Mouse (Mus musculus): ENCODE results near the gene Prex1.

The Prex1 gene

GRCm38 (mm10) chr2:166638947-166639641, 74.5 kb downstream of the Prex1 start:
- DNase-seq (ENCODE audit: extremely low spot score, low read depth, low spot score): no peak

DNA sequence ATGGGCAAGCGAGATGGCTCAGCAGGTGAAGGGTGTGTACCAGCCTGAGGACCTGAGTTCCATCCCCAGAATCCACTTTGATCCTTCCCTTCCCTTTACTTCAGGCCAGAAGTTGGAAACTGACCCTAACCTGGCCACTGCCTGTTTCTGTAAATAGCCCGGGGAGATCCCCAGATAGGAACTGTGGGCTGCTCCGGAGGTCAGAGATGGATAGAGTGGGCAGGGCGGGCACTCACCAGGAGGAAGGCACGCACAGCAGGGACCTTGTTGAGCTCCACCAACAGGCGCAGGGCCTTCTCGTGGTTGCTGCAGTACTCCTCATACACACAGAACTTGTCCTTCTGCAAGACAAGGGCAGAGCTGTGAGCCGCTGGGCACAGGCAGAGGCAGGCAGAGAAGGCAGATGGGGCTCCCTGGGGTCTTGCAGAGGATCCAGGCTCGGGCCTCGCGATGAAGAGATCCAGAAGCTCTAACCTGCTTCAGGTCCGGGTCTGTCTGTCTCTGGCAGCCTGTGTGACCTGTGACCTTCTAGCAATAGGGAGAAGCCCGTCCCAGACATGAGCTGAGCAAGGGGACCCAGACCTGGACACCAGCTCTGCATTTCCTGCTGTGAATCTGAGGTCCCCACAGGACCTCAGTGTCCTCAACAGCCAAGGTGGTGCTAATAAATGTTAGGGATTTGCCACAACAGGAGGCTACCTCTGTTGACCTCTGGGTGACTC, 75.4 kb downstream of the Prex1 start:
- DNase-seq (ENCODE audit: extremely low spot score, low read depth, low spot score): no peak

DNA sequence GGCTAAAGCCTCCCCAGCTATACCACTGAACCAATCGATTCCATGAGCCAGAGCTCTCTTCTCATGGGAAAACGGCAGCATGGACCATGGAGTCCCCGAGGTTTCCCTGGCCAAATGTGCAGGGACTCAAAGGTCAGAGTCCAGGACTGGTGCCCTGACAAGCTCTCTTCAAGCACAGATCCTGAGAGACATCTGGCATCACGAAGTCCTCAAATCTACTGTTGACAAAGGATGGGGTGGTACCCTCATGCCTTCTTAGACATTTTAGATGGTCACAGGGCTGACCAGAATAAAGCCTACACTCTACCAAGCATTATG, 76.0 kb downstream of the Prex1 start:
- no peak for DNase-seq (ENCODE audit: extremely low spot score, low read depth, low spot score)

DNA sequence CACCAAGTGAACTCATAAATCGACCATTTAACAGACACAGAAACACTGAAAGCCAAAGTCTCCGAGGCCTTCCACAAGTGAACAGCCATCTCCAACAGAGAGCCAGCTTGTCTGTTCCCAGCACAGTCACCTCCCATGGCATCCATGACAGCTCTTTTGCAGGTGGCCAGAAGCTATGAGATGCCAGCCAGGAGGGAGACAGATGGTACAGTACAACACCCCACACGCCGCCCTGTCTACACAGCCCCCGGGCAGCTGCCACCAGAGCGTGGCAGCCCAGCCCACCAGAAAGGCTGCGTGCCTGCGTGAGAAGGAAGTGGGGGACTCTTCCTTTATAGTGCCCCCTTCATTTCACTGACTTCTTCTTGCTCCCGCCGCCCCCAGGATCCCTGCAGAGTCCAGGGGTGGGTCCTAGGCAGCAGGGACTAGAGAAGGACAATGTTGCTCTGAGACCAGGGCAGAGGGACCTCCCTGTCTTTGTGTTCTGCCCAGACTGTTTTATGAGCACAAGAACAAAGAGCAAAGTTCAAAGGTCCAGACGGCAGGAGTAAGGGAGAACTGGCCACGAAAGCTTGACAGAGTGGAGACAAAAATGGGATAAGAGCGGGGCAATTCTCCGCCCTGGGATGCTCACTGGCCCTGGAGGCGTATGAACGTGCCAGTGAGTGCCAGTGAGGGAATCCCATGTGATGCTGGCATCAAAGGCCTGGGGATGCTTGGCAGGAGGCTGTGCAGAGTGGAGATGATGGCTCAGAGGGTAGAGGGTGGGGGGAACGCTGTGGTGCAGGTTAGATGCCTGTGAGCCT, 76.6 kb downstream of the Prex1 start:
- DNase-seq (ENCODE audit: extremely low spot score, low read depth, low spot score): no peak

DNA sequence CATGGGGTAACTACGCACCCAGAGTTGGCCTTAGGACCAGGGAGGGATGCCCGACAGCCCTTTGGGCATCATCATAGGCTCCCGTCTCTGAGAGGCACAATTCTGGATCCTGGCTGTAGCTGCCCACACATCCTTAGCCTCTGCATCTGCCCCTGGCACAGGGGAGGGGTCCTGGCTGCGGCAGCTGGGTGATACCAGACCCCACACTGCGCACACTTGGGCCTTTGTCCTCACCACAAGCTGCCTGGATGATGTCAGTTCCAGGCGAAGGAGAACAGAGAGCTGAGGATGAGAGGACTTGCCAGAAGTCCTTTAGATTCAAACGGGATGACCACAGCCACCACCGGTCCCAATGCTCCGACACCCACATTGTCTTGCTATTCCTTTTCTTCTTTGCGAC, 78.1 kb downstream of the Prex1 start:
- no peak for DNase-seq (ENCODE audit: extremely low spot score, low read depth, low spot score)

DNA sequence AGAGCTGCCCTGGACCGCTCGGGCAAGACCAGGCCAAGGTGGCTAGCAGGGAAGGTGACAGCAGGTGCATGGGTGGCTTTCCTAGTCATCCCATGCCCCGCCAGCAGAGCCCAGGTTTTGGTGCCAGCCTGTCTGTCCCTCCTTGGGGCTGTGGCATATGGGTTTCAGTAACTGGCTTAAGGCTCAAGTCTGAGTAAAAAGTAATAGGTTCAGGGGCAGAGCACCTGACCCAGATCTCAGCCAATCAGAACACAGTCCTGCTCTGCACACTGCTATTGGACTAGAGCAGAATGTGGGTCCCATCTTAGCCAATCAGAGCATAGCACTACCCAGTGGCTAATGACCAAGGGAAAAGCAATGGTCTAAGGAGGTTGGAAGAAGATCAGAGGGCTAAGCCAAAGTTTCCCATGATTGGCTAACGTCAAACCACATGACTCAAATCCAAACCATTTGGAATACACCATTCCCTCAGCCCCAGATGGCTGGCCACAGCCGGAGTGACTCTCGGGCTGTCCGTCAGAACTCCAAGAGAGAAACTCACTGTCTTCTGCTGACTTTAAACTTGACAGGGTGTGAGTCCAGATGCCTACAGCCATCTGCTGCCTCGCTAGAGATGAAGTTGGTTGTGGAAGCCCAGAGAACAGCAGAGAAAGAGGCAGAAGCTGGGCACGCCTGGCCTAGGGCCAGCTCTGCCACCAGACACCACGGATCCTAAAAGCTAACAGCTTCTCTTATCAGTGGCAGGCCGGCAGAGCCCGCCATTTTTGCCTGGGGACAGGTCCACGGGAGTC, 80.9 kb downstream of the Prex1 start:
- no peak for DNase-seq (ENCODE audit: extremely low spot score, low read depth, low spot score)

DNA sequence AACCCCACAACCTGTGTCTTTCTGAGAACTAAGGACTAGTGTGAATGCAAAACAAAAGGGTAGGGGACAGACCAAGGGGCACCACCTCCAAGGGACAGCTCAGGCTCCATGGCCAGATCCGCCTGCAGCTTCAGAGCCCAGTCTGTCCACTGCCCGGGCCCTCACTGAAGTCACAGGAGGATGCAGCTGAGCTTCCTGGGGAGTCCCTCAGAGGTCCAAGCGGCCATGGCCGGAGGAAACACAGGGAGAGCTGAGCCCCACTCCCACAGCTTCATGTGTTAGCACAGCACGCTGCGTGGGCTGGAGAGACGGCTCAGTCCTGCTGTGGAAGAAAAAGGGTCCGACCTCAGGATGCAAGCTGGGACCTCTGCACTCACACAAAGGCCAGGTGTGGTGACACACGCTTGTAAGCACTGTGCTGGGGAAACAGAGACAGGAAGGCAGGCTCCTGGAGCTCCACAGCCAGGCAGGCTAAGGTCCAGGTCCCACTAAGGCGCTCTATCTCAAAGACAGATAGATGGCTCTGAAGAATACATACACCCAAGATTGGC, 81.9 kb downstream of the Prex1 start:
- DNase-seq (ENCODE audit: extremely low spot score, low read depth, low spot score): no peak

DNA sequence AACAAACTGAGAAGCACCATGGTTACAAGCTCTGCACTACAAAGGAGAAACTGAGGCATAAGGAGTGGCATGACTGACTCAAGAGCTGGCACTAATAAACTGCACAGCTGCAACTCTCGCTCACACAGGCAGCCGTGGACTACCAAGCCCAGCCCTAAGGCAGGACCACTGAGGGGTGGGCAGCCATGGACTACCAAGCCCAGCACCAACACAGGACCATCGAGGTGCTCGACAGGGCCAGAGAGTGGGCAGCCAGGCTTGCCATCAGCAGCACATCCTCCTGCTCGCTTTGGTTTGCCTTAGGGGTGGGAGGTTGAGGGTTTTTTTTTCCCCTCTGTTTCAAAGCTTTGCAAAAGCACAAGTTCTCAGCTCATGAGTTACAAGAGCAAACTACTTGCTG, 82.4 kb downstream of the Prex1 start:
- DNase-seq (ENCODE audit: extremely low spot score, low read depth, low spot score): no peak

DNA sequence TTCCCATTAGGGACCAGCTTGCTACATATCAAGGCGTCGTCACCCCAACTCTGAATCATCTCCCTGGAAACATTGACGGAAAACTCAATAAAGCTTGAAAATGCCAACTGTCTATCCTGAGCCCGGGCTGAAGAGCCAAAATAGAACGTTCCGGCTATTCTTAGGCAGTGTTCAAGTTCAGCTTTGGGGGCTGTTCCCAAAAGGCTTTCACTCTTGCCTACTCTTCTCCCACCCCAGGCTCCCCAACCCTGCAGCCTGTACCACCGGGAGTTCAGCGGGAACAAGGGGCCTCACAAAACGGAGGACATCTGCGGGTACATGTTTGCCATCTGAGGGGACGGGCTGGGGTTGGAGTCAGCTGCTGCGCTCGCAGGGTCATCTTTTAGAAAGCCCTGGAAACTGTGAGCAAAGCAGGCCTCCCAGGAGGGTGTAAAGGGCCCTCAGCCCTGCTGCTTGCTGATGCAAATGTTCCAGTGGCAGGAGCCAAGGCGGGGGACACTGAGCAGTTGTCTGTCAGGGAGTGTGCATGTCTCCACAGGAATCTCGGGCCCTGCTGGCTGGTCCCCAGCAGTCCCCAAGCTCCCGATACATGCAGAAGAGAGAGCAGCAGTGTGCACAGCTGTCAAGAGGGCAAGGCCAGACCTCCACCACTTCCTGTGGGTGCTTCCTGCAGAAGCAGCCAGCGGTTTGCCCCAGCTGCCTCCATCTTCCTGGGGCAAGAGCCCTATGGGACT, 83.5 kb downstream of the Prex1 start:
- no peak for DNase-seq (ENCODE audit: extremely low spot score, low read depth, low spot score)

DNA sequence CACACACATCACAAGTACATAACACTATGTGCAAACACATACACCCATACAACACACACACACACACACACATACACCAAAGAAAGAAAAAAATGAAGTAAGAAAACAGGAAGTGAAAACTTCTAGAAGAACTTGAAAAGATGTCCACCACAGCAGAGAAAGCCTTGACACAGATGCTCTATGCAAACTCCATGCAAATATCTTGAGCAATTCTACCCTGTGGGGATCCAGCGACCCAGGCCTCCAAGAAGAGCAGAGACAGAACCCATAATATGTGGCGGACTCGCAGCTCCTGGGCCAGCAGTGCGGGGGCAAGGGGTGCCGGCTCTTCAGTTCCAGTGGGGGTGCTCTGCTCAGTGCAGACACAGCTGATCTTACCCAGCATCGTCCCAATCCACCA, 86.1 kb downstream of the Prex1 start:
- no peak for DNase-seq (ENCODE audit: extremely low spot score, low read depth, low spot score)

- no peak for DNase-seq (ENCODE audit: extremely low spot score, low read depth, low spot score)
These were observed 88.4 kb downstream of the Prex1 start for GRCm38 (mm10) chr2:166625219-166625618.

- no peak for DNase-seq (ENCODE audit: extremely low spot score, low read depth, low spot score)
These were observed 90.5 kb downstream of the Prex1 start for GRCm38 (mm10) chr2:166623081-166623567.

GRCm38 (mm10) chr2:166622590-166622989, 91.0 kb downstream of the Prex1 start:
- no peak for DNase-seq (ENCODE audit: extremely low spot score, low read depth, low spot score)

GRCm38 (mm10) chr2:166622079-166622478, 91.6 kb downstream of the Prex1 start:
- DNase-seq (ENCODE audit: extremely low spot score, low read depth, low spot score): no peak

DNA sequence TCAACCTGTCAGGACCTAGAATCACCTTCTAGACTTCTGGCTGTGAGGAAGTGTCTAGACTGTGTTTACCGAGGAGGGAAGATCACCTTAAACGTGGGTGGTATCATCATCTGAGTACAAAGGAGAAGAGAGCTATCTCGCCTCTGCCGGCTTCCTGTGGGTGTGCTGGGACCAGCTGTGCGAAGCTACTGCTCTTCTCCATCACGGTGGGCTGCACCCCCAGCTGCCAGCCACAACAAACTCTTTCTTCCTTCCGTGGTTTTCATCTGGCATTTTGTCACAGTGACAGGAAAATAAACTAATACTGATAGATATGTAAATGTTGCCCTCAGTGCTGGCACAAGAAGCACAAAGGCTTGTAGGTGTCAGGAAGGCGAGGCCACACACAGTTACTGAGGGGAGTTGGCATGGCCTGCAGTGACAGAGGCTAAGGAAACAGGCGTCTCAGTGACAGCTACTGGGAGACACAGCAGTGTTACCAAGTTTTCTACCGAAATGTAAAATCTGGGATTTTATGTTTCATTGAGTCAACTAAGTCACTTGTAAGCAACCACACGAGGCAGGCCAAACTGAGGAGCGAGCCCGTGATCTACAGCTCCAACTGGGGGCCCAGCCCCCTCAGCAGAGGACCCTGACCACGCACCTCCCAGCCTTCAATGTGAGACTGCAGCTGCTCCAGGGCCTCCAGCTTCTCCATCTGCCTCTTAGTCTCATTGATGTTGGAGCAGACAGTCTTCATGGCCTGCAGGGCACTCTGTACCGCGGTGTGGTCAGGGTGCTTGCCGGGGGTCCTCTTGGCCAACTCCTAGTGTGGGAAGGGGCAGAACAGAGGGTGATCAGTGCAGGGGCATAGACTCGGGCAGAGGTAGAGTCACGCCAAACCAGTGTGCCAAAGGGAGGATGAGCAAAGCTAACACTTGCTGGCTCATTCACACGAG, 92.8 kb downstream of the Prex1 start:
- no peak for DNase-seq (ENCODE audit: extremely low spot score, low read depth, low spot score)

DNA sequence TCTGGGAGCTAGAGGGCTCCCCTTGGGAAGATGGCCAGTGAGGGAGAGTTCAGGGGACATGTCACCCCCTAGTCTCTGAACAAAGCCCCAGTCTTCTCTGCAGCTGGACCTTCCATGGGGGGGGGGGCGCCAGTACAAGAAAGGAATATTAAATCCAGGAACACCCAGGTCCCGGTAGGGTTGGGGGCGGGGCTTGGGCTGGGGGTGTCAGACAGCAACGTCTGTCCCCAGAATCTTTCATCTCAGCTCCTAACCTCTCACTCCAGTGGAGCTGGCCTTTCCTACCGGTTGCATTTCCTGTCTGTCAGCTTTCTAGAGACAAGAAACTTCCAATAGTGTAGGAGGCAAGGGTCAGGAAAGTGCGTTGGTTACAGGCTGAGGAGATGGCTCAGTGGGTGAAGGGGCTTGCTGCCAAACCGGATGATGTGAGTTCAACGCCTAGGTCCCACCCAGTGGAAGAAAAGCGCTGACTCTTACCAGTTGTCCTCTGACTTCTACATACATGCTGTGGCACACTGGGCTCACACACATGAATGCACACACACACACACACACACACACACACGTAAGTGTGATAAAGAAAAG, 93.6 kb downstream of the Prex1 start:
- DNase-seq (ENCODE audit: extremely low spot score, low read depth, low spot score): no peak

DNA sequence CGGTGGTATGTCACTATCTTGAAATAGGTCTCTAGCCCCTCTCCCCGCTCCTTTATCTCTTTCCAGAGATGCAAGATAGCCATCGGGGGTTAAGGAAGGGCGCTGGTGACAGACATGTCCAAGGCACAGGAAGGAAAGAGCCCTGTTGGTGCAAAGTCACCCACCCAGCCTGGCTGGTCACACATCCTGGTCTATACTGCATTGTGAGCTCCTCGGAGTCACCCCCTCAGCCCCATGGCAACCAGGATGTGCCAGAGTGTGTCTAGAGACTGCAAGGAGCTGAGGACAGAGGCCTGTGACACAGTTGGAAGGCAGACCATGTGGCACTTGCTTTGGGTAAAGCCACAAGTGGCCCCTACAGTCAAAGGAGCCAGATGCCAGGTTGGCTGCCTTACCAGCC, 94.4 kb downstream of the Prex1 start:
- DNase-seq (ENCODE audit: extremely low spot score, low read depth, low spot score): no peak

- DNase-seq (ENCODE audit: extremely low spot score, low read depth, low spot score): no peak
These were observed 95.9 kb downstream of the Prex1 start for GRCm38 (mm10) chr2:166617706-166618105.

Data from hindlimb bud, embryonic 11.5 days (tissue).